Mouse (Mus musculus): Measurements from ENCODE around the gene Alpk1.
"Not testable (repeated sequence)": the region's sequence is repeated elsewhere in the genome, so short reads cannot be mapped to it uniquely, and the experiment has no call there.

Alpk1 gene

GRCm38 (mm10) chr3:127790234-127791055 lies 10.1 kb upstream of the Alpk1 start:
- peak; percentile 69 for DNase-seq (ENCODE audit: low read depth, low spot score)

- DNase-seq (ENCODE audit: low read depth, low spot score), result peak; percentile 43
These were observed 9.3 kb upstream of the Alpk1 start, which contains the start of gene Tifa for GRCm38 (mm10) chr3:127789500-127790191. Tifa (plus strand) TSS chr3:127789805.

GRCm38 (mm10) chr3:127788919-127789318 lies 8.6 kb upstream of the Alpk1 start:
- no peak for DNase-seq (ENCODE audit: low read depth, low spot score)

GRCm38 (mm10) chr3:127788038-127788437 lies 7.7 kb upstream of the Alpk1 start:
- DNase-seq (ENCODE audit: low read depth, low spot score), result no peak

- peak; percentile 36 for DNase-seq (ENCODE audit: low read depth, low spot score)
These were observed 6.7 kb upstream of the Alpk1 start for GRCm38 (mm10) chr3:127787032-127787431.

GRCm38 (mm10) chr3:127783680-127784079 lies 3.4 kb upstream of the Alpk1 start:
- not testable (repeated sequence) for DNase-seq (ENCODE audit: low read depth, low spot score)

- DNase-seq (ENCODE audit: low read depth, low spot score), result peak; percentile 83
These were observed 2.6 kb upstream of the Alpk1 start for GRCm38 (mm10) chr3:127782921-127783320.

GRCm38 (mm10) chr3:127780921-127781320 lies 594 bp upstream of the Alpk1 start:
- DNase-seq (ENCODE audit: low read depth, low spot score), result no peak

GRCm38 (mm10) chr3:127769146-127769545 lies 11.2 kb downstream of the Alpk1 start:
- DNase-seq (ENCODE audit: low read depth, low spot score), result no peak

- no peak for DNase-seq (ENCODE audit: low read depth, low spot score)
These were observed 14.4 kb downstream of the Alpk1 start for GRCm38 (mm10) chr3:127765971-127766370.

GRCm38 (mm10) chr3:127764541-127764940 lies 15.8 kb downstream of the Alpk1 start:
- DNase-seq (ENCODE audit: low read depth, low spot score), result no peak

- peak; percentile 93 for DNase-seq (ENCODE audit: low read depth, low spot score)
These were observed 17.2 kb downstream of the Alpk1 start for GRCm38 (mm10) chr3:127763076-127763612.

- DNase-seq (ENCODE audit: low read depth, low spot score), result no peak
These were observed 17.9 kb downstream of the Alpk1 start for GRCm38 (mm10) chr3:127762403-127762802.

GRCm38 (mm10) chr3:127759212-127759611 lies 21.1 kb downstream of the Alpk1 start:
- peak; percentile 71 for DNase-seq (ENCODE audit: low read depth, low spot score)

GRCm38 (mm10) chr3:127758806-127759205 lies 21.5 kb downstream of the Alpk1 start:
- DNase-seq (ENCODE audit: low read depth, low spot score), result no peak

- DNase-seq (ENCODE audit: low read depth, low spot score), result no peak
These were observed 22.4 kb downstream of the Alpk1 start for GRCm38 (mm10) chr3:127757886-127758301.

- DNase-seq (ENCODE audit: low read depth, low spot score), result no peak
These were observed 23.9 kb downstream of the Alpk1 start for GRCm38 (mm10) chr3:127756458-127756857.

- no peak for DNase-seq (ENCODE audit: low read depth, low spot score)
These were observed 30.3 kb downstream of the Alpk1 start for GRCm38 (mm10) chr3:127749981-127750562.

GRCm38 (mm10) chr3:127749266-127749665 lies 31.1 kb downstream of the Alpk1 start:
- no peak for DNase-seq (ENCODE audit: low read depth, low spot score)

GRCm38 (mm10) chr3:127748644-127749043 lies 31.7 kb downstream of the Alpk1 start:
- DNase-seq (ENCODE audit: low read depth, low spot score), result no peak

GRCm38 (mm10) chr3:127745911-127746640 lies 34.3 kb downstream of the Alpk1 start:
- DNase-seq (ENCODE audit: low read depth, low spot score), result no peak

Measured in 3T3-L1 (cell line).